Mouse (Mus musculus): Measurements from ENCODE around the gene Phb. TPM values are rescaled to one million over a fixed set of nuclear protein-coding genes. Genes with fewer than 3 reads are reported as not detected.

Phb gene
- polyA plus RNA-seq, 1 experiment = 51.4 TPM

GRCm38 (mm10) chr11:95688515-95688914 is 21.8 kb downstream of the Phb start:
- TF ChIP-seq GATA1 (IDR thresholded peaks at IDR 0.05; ENCODE audit: low read length) = no peak

GRCm38 (mm10) chr11:95688981-95689380 is 22.2 kb downstream of the Phb start:
- TF ChIP-seq GATA1 (IDR thresholded peaks at IDR 0.05; ENCODE audit: low read length) = no peak

GRCm38 (mm10) chr11:95689544-95689943 is 22.8 kb downstream of the Phb start:
- no peak for TF ChIP-seq GATA1 (IDR thresholded peaks at IDR 0.05; ENCODE audit: low read length)

GRCm38 (mm10) chr11:95698541-95698940 is 31.8 kb downstream of the Phb start:
- TF ChIP-seq GATA1 (IDR thresholded peaks at IDR 0.05; ENCODE audit: low read length) = no peak

GRCm38 (mm10) chr11:95700778-95701739 is 34.3 kb downstream of the Phb start:
- peak; percentile 99 for TF ChIP-seq GATA1 (IDR thresholded peaks at IDR 0.05; ENCODE audit: low read length)

DNA sequence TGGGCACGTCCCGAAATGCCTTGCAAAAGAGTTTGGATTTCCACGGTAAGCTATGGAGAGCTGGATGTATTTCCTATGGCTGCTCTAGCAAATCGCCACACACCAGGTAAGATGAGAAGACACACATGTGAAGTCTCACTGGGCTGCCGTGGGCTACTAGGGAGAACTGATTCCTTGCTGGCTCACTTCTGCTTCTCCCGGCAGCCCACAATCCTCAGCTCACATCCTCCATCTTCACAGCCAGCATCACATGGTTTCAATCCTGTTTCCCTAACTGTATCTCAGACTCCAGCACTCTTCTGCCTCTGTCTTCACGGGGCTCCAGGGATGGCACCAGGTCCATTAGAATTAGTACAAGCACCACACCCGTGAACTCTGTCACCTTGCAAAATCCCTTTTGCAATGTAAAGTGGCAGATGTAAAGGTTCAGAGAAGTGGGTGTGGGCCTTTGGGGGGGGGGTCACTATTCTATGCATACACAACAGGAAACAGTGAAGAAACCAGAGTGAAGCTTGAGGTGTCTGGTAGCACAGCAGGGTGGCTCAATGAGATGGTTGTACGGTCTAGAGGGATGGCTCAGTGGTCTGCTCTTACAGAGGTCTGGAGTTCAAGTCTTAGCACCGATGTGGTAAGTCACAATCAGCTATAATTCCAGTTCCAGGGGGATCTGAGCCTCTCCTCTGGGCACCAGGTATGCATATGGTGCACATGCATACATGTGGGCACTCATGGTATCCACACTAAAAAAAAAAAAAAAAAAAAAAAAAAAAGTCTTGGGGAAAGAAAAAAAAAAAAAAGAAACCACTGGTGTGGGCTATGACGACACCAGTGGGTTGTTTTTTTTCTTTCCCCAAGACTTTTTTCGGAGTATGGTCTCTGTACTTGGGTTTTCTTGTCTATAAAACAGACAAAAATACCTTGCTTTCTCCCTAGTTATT is 37.5 kb downstream of the Phb start:
- TF ChIP-seq GATA1 (IDR thresholded peaks at IDR 0.05; ENCODE audit: low read length) = no peak

DNA sequence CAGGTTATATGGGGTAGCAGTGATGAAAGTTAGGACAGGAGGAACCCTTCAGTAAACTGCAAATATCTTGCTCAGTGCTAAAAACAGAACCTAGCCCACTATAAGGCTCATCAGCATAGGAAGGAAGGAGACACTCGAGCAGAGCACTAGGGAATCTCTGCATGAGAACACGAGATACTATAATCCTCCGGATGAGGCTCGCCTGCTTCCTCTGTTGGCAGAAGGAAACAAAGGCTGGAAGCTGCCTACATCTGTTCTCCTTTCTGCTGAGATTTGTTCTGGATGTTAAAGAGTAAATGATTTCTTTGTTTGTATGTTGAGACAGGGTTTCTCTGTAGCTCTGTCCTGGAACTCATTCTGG is 38.2 kb downstream of the Phb start:
- no peak for TF ChIP-seq GATA1 (IDR thresholded peaks at IDR 0.05; ENCODE audit: low read length)

DNA sequence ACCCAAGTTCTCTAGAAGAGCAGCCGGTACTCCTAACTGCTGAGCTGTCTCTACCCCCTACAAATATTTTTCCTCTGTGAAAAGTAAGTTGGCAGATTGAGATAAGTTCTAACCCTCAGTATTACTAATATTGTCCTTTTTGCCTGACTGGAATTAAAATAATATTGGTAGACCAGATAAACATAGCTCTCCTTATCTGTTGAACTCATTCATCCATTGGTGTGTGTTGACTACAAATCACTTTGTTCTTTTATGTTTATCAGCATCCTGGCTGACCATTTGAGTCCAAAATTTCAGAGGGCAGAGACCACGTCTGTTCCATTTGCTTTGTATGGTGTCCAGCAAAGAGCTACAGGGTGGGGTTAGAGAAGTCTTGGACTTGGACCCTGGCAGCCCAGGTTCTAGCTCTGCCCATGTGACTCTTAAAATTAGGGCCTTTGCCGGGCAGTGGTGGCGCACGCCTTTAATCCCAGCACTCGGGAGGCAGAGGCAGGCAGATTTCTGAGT is 42.8 kb downstream of the Phb start:
- no peak for TF ChIP-seq GATA1 (IDR thresholded peaks at IDR 0.05; ENCODE audit: low read length)

DNA sequence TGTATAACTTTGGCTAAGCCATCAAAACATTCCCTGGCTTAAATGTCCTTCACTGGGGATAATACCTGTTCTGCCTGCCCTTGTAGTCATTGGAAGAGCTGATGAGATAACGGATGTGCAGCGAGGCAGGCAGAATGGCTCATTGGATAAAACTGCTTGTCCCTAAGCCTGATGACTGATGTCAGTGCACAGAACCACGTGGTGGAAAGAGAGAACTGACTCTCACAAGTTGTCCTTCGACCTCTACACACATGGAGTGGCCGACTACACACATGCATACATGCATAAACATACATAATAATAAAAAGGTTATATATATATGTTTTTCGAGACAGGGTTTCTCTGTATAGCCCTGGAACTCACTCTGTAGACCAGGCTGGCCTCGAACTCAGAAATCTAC is 43.7 kb downstream of the Phb start:
- no peak for TF ChIP-seq GATA1 (IDR thresholded peaks at IDR 0.05; ENCODE audit: low read length)

DNA sequence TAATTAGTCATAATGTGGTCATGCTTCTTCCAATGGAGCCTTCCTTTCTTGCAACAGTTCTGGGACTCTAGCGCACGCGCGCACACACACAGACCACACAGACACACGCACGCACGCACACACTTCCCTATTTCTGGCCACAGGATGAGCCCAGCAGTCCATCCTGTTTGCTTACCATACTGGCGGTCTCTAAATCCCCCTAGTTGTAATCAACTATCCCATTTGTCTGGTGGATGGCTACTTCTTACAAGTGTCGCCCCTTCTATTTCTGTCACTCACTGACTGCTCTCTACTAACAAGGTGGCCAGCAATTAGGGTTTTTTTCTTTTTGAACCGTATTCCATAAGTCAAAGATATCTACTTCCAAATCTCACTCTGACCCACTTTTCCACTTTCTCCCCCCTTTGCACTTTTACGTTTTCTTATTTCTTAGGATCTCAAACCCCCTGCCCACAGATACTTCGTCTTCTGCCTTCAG is 45.4 kb downstream of the Phb start:
- TF ChIP-seq GATA1 (IDR thresholded peaks at IDR 0.05; ENCODE audit: low read length) = no peak

- TF ChIP-seq GATA1 (IDR thresholded peaks at IDR 0.05; ENCODE audit: low read length) = no peak
Observed at GRCm38 (mm10) chr11:95712563-95713224, 45.9 kb downstream of the Phb start, which contains the start of gene Zfp652. Gene Zfp652, plus strand, starts transcription at chr11:95712673.

GRCm38 (mm10) chr11:95713225-95713810 is 46.6 kb downstream of the Phb start:
- no peak for TF ChIP-seq GATA1 (IDR thresholded peaks at IDR 0.05; ENCODE audit: low read length)

- no peak for TF ChIP-seq GATA1 (IDR thresholded peaks at IDR 0.05; ENCODE audit: low read length)
Observed at GRCm38 (mm10) chr11:95713811-95714241, 47.1 kb downstream of the Phb start.

DNA sequence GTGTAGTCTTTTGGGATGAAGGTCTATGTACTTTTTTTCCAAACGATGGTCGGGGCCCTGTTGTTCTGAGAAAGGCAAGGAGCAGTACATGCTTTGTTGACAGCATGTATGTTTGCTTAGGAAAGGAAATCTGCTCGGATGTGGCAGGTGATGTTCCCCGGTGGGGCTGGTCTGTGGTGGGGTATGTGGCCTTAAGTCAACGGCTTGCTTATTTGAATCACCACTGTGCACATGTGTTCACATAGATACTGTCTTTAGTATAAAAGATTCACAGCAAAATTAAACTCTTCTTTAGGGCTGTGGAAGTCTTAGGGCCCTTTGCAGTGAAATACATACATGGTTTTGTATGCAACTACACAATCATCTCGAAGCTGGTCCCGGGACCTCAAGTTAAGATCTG is 47.7 kb downstream of the Phb start:
- no peak for TF ChIP-seq GATA1 (IDR thresholded peaks at IDR 0.05; ENCODE audit: low read length)

GRCm38 (mm10) chr11:95716136-95716535 is 49.4 kb downstream of the Phb start:
- no peak for TF ChIP-seq GATA1 (IDR thresholded peaks at IDR 0.05; ENCODE audit: low read length)

Data from G1E-ER4 (cell line).